Mouse (Mus musculus) olfactory bulb, adult 2 months (tissue): ENCODE data around the gene Cox7a1.

ENCODE experiments used
- CTCF ChIP-seq: fragments of 200-500 bp; IDR thresholded peaks from 2 replicates; pipeline ENCODE4 v1.5.1; 2012; ENCODE audit warnings: low read depth, mild to moderate bottlenecking, low read length, moderate library complexity; ENCODE audit not compliant: insufficient read depth
- POLR2A ChIP-seq: fragments of 200-500 bp; IDR thresholded peaks from 2 replicates; pipeline ENCODE4 v1.6.1; 2012; ENCODE audit warnings: mild to moderate bottlenecking, low read depth, low read length, moderate library complexity; ENCODE audit not compliant: insufficient read depth

DNA sequence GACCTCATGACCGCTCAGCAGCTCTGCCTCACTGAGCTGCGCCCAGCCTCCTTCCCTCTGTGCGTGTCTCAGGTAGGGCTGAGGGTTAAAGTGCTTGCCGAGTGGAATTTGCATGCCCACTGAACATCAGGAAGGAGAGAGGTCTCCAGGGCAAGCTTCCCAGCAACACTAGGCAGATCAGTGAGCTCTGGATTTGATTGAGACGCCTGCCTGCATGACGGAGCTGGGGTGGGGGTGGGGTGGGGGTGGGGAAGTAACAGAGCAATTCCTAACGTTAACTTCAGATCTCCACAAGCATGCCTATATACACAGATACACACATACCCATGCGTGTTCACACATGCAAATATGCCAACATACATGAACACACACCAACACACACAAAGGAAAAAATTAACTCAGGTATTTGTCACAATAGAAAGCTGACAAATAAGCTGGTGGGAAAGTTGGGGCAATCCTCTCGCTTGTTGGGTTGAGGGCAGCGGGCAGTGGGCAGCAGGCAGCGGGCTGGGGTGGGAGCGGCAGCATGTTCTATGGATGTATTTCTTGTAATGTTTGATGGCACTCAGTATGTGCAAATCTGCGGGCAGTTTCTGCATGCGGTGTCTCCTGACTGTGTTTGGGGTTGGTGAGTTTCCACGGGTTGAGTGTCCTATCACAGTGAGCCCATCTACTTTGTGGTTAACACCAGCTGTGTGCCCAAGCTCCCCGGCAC lies 35.5 kb downstream of the Cox7a1 start:
- no peak for TF ChIP-seq CTCF
- TF ChIP-seq POLR2A, result no peak
